Mouse (Mus musculus) T-cell, adult 2 months (primary cell): ENCODE data around the gene Armcx1.
"Not testable (repeated sequence)": the region's sequence is repeated elsewhere in the genome, so short reads cannot be mapped to it uniquely, and the experiment has no call there.

Experiments
- DNase-seq: peaks from one replicate; pipeline ENCODE4 v3.0.0; 2022; ENCODE audit warnings: low spot score

Gene Armcx1

GRCm38 (mm10) chrX:134757293-134757995 lies 39.7 kb downstream of the Armcx1 start:
- no peak for DNase-seq

- not testable (repeated sequence) for DNase-seq
Observed at GRCm38 (mm10) chrX:134763428-134764198, 45.9 kb downstream of the Armcx1 start.
